Mouse (Mus musculus) liver, embryonic 14.5 days (tissue): ENCODE results near the gene 9930021J03Rik. TPM values are rescaled to one million over a fixed set of nuclear protein-coding genes. Genes with fewer than 3 reads are reported as not detected.

Source experiments
- ATAC-seq: fragments of 200-750 bp; cut with Nextera tagmentation; 2 replicates; pipeline ENCODE4 v1.8.0; 2017; ENCODE audit warnings: moderate number of reproducible peaks, mild to moderate bottlenecking, moderate library complexity; ENCODE audit not compliant: insufficient read depth
- DNase-seq, 3 experiments: peaks; one replicate each; pipeline ENCODE4 v3.0.0-alpha.2; 2012 to 2013; ENCODE audit warnings: low read depth in 3 of 3, low spot score in 3 of 3
- H3K27ac ChIP-seq: fragments of 300-500 bp; sonication (generic); 2 replicates; pipeline ENCODE4 v1.5.1; 2014; ENCODE audit warnings: moderate library complexity, mild to moderate bottlenecking, control low read depth, inconsistent platforms
- H3K27me3 ChIP-seq: fragments of 300-500 bp; sonication (generic); 2 replicates; pipeline ENCODE4 v1.6.1; 2014; ENCODE audit warnings: mild to moderate bottlenecking, low read length, moderate library complexity; ENCODE audit not compliant: control insufficient read depth, insufficient read depth
- H3K36me3 ChIP-seq: fragments of 300-500 bp; sonication (generic); replicated peaks from 2 replicates; pipeline ENCODE4 v1.6.1; 2014; ENCODE audit warnings: low read depth; ENCODE audit not compliant: control insufficient read depth, insufficient read depth
- H3K4me1 ChIP-seq, 2 experiments: fragments of 200-500 bp in 1 of 2; fragments of 300-500 bp in 1 of 2; sonication (generic) in 1 of 2; replicated peaks; 2 replicates each; pipeline ENCODE4 v1.6.1; 2012 to 2014; ENCODE audit warnings: antibody characterized with exemption in 1 of 2, inconsistent platforms in 1 of 2, low read length in 1 of 2; ENCODE audit not compliant: control insufficient read depth in 2 of 2, insufficient read depth in 2 of 2
- H3K4me2 ChIP-seq: fragments of 300-500 bp; sonication (generic); 2 replicates; pipeline ENCODE4 v1.6.1; 2014; ENCODE audit warnings: low read depth, mild to moderate bottlenecking, control low read depth, moderate library complexity
- H3K4me3 ChIP-seq, 2 experiments: fragments of 200-500 bp in 1 of 2; fragments of 300-500 bp in 1 of 2; sonication (generic) in 1 of 2; 2 replicates each; pipeline ENCODE4 v1.5.1; 2012 to 2014; ENCODE audit warnings: low read depth in 2 of 2, low read length in 2 of 2, mild to moderate bottlenecking in 2 of 2, control low read depth in 1 of 2, inconsistent platforms in 1 of 2, moderate library complexity in 1 of 2; ENCODE audit not compliant: insufficient read depth in 1 of 2
- H3K9ac ChIP-seq: fragments of 300-500 bp; sonication (generic); replicated peaks from 2 replicates; pipeline ENCODE4 v1.6.1; 2014; ENCODE audit warnings: mild to moderate bottlenecking, control low read depth, moderate library complexity
- H3K9me3 ChIP-seq: fragments of 300-500 bp; sonication (generic); 2 replicates; pipeline ENCODE4 v1.6.1; 2016; ENCODE audit warnings: low read length, mixed read lengths; ENCODE audit not compliant: control insufficient read depth
- CTCF ChIP-seq: IDR thresholded peaks from 2 replicates; pipeline ENCODE4 v1.5.1; 2016; ENCODE audit warnings: antibody characterized with exemption, low read depth, control low read depth
- EP300 ChIP-seq: IDR thresholded peaks from 2 replicates; pipeline ENCODE4 v1.6.1; 2016; ENCODE audit warnings: antibody characterized with exemption, low read depth
- WGBS: fragments of 180-500 bp; shearing (Covaris S2); extraction: QIAGEN DNeasy Blood & Tissue Kit; methylation state at CpG from one replicate; pipeline ENCODE4 v1.1.7; 2014; ENCODE audit not compliant: insufficient replicate concordance; 5-methylcytosine and 5-hydroxymethylcytosine counted together
- polyA plus RNA-seq, 2 experiments: library from polyadenylated mRNA; depleted of rRNA in 1 of 2; stranded (reverse) in 1 of 2; unstranded in 1 of 2; fragments of >200 nt; fragmentation: Nextera tagmentation in 1 of 2; extraction: Ambion mirVana in 1 of 2; gene quantifications; 2 replicates each; pipeline versions ENCODE4 v1.2.1 to v1.2.3; 2012 to 2014

9930021J03Rik gene
- polyA plus RNA-seq, 2 experiments, result 1.9 to 4.1 TPM

DNA sequence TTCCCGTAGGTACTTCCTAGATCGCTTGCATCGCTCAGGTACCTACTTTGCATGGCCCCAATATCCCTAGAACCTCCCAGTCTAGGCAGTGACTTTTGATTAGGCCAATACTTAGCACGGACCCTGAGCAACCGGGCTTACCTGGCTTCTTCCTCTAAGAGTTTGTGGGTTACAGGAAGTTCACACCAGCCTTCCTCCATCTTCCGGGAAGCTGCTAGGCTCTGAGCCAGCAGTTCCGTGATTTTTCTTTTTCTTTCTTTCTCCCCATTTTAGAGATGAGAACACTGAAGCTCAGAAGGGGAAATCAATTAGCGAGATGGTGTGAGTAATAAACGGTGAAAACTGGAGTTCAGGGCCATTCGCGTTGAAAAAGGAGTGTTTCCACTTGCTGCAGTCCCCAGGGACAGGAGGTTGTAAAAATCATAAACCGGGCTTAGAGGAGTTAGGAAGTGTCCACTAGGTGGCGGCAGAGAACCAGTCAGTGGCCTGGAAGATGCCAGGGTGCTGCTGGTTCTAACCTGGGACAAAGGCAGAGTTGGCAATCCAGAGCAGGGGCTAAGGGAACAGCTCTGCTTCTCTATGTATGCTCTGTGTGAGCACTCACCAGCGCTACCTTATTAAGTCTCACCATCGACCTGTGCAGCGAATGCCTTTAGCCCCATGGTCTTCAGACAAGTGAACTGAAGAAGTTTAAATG is 121.8 kb downstream of the 9930021J03Rik start:
- Histone ChIP-seq H3K4me2 (no peak overlapping the region), H3K4me1 (0 out of 4 replicates have a peak, but pooled peaks cover 0 to 3% of the 10 kb centered on the region in 2 experiments), H3K9me3 (no peaks in the 10 kb centered on the region; the same call in 1 of the 2 replicates), H3K27me3 (no peaks in the 10 kb centered on the region), H3K4me3 (no peak overlapping the region), H3K9ac (no peak overlapping the region), H3K27ac (no peak overlapping the region), H3K36me3 (no peaks in the 10 kb centered on the region)
- ATAC-seq (no peak), DNase-seq (peak; percentile 30 to 41 (median 34))
- 47% methylated on average over 16 of the region's 16 CpGs for WGBS
- TF ChIP-seq EP300 (no peak), CTCF (peak; percentile 91)

DNA sequence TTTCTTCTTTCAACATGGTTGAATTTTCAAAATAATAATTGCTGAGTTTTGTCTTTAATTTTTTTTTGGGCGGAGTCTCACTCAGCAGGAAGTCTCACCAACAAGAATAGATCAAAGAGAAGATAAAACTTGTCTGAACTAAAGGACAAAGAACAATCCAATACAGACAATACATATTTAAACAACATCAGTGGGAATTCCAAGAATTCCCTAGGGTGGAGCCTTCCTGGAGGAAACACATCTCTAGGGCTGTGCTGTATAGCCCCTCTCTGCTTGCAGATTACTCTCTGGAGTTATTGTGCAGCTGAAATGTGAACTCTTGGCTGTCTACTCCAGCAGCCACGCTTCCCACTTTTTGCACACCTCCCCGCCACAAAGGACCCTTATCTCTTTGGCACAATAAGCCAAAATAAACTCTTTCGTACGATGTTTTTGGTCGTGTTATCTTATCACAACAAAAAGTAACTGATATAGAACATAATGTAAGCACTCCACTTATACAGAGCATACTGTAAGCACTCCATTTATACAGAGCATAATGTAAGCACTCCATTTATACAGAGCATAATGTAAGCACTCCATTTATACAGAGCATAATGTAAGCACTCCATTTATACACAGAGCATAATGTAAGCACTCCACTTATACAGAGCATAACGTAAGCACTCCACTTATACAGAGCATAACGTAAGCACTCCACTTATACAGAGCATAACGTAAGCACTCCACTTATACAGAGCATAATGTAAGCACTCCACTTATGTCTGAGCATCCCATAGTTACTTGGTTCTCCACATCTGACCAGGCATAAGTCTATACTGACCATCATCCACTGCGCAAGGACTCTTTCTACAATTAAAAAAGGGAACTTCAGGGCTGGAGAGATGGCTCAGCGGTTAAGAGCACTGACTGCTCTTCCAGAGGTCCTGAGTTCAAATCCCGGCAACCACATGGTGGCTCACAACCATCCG is 125.3 kb downstream of the 9930021J03Rik start:
- Histone ChIP-seq H3K4me1 (peaks cover 1 to 6% of the 10 kb centered on the region in 2 experiments; a peak in 3 of 4 replicates), H3K9me3 (no peaks in the 10 kb centered on the region; the same call in 1 of the 2 replicates), H3K4me3 (no peak overlapping the region), H3K4me2 (no peak overlapping the region), H3K9ac (no peak overlapping the region), H3K36me3 (no peaks in the 10 kb centered on the region), H3K27ac (no peak overlapping the region), H3K27me3 (no peaks in the 10 kb centered on the region)
- DNase-seq, result no peak
- 54% methylated on average over 13 of the region's 13 CpGs for WGBS
- TF ChIP-seq CTCF (no peak), EP300 (0 out of 2 replicates have a peak, but pooled peaks have one; percentile 32)
- ATAC-seq, result no peak; the same call in 1 of the 2 replicates

DNA sequence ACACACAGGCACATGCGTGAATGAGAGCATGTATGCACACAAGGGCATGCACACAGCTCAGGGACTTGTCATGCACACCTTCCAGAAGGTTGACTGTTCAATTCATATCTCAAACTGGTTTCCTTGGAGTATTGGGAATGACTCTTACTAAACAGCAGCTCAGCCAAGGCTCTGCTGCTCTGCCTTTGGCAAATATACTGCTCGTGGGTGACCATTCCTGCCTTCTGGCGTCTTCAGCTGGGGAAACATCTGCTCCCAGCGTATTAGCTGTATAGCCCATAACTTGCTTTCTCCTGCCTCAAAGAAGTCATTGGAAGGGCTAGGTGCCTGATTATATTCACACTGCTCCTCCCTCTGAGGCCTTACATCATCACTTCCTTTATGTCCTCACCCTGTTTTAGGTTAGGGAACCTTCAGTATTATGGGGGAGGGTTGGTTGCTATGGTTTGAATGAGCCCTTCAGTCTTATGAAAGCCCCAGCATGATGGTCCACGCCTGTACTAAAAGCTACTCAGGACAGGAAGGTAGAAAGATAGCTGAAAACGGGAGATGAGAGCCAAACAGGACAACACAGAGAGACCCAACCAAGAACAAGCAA is 127.5 kb downstream of the 9930021J03Rik start:
- no peak overlapping the region for H3K9ac ChIP-seq
- no peak for ATAC-seq
- TF ChIP-seq EP300 (no peak), CTCF (no peak)
- H3K4me2 ChIP-seq, result no peak overlapping the region
- H3K27me3 ChIP-seq, result no peaks in the 10 kb centered on the region
- H3K4me1 ChIP-seq, result peaks cover 2 to 9% of the 10 kb centered on the region in 2 experiments; a peak in 3 of 4 replicates
- H3K9me3 ChIP-seq, result no peaks in the 10 kb centered on the region
- H3K27ac ChIP-seq, result no peak overlapping the region
- H3K36me3 ChIP-seq, result no peaks in the 10 kb centered on the region
- no peak overlapping the region for H3K4me3 ChIP-seq
- no peak for DNase-seq
- WGBS, result 66% methylated on average over 6 of the region's 6 CpGs

DNA sequence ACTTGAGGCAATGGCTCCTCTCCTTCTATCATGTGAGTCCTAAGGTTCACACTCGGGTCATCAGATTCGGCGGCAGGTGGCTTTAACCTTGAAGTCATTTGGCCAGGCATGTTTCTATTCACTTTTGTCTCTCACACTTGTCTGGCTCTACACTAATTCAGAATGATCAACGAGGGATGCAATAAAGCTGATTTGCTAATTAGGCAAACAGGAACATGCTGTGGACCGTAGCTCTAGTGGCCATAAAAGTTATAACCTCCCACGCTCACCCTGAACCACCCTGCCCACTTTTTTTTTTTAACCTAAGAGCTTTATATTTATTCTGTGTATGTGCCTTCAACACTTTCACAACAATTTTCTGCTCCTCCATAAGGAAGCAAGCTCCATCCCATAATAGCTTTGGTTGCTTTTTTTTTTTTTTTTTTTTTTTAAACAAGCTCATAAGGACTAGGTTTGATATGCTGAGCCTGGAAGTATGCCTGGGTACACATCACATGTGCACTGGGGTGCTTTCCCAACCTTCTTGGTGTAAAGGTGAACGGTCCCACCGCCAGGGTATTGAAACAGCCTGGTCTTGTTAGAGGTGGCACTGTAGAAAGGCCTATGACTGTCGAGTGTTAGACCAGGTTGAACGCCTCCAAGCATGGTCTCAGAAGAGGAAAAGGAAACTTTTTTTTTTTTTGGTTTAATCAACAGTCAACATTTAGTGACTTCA is 129.2 kb downstream of the 9930021J03Rik start:
- no peak for ATAC-seq
- WGBS, result 74% methylated on average over 10 of the region's 10 CpGs

More for the DNA sequence above, 129.2 kb downstream of the 9930021J03Rik start:
- TF ChIP-seq EP300 (no peak), CTCF (no peak)
- no peaks in the 10 kb centered on the region for H3K36me3 ChIP-seq
- no peak overlapping the region for H3K27ac ChIP-seq
- H3K9ac ChIP-seq, result no peak overlapping the region
- H3K9me3 ChIP-seq, result no peaks in the 10 kb centered on the region
- H3K4me3 ChIP-seq, result no peak overlapping the region
- H3K4me2 ChIP-seq, result no peak overlapping the region
- no peak for DNase-seq
- H3K4me1 ChIP-seq, result peaks cover 2 to 9% of the 10 kb centered on the region in 2 experiments; a peak in 3 of 4 replicates
- H3K27me3 ChIP-seq, result no peaks in the 10 kb centered on the region
